ENCODE assay signal across 1 mouse cellular context in genomic region chr2:154642712-154643385, GRCm38 (mm10).
A peak's percentile ranks its signal among the peaks of the same experiment; 100 is the strongest.
TF ChIP-seq lines count a peak whose summit lies in the region.

No protein-coding gene starts in this region.

TF ChIP-seq in MEL, 35 proteins besides CTCF, POLR2A, EP300 and RAD21 (continued from another document):
- peak; percentile 74 for TF ChIP-seq GATA1 (IDR thresholded peaks at IDR 0.05; ENCODE audit: low read depth, low read length)
- TF ChIP-seq E2F4 (IDR thresholded peaks at IDR 0.05; ENCODE audit: borderline replicate concordance, low read depth, low read length): no peak
